Mouse (Mus musculus): ENCODE results near the gene Birc7.

Gene Birc7

GRCm38 (mm10) chr2:180928723-180929122 lies at the start of gene Birc7:
TSS of gene Birc7 (plus strand) at chr2:180929023.
- 73% methylated on average over 4 of the region's 4 CpGs for WGBS

DNA sequence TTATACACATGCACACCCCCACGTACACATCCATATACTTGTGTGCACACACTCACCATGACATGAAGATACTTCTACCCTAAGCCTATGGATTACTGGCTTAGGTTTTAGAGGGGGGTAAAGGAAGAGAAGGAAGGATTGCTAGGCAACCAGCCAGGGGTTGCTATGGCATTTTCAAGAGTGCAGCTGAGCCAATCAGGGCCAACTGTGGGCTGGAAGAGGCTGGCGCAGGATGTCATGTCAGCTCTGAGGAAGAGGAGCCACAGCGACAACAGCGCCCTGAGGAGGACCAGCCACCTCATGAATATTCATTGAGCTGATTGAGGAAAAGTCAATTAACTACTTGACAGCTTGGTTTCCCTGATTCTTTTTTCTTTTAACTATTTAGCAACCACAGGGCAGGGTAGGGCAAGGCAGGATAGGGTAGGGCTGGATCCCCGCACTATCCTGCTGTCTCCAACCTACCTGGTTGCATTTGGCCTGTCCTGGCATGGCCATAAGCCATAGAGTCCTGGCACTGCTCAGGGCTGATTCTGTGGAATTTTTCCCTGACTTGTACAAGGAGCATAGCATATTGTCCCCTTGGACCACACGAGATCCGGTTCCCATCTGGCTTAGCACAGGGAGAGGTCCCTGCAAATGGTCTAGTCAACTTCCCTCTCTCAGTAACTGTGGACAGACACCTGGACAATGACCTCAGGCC lies 49.3 kb upstream of the Birc7 start:
- WGBS = 38% methylated on average over 7 of the region's 7 CpGs

DNA sequence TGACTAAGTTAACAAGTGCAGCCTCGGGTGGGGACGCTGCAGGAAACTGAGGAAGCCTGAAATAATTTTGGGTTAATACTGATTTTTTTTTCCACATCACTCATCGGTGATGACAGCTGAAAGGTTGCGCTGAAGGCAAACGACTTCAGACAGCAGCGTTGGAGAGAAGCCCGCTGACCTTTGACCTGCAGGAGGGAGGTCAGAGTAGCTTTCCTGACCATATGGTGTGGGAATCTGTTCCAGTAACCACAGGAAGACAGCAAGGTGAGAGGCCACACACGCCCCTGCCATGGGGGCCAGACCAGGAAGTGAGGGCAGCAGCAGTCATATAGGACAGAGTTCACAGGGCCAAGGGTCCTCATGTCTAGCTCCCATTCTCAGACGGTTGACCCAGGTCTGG lies 47.5 kb upstream of the Birc7 start:
- 75% methylated on average over 9 of the region's 9 CpGs for WGBS

DNA sequence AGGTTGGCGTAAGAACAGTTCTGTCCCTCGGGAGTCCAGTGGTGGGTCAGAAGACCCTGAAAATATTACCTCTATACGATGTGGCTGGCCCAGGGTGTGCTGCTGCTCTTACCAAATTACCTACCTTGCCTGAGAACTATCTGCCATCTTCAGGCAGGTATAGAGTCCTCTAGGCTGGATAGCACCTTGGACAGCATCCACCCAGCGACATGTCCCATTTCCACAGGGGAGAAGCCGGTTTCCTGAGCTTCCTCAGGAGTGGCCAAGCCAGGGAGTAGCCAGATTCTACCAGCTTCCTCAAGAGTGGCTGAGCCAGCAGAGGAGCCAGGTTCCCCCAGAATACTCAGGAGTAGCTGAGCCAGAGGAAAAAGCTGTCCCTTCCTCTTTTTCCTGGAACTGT lies 43.6 kb upstream of the Birc7 start:
- 82% methylated on average over 5 of the region's 5 CpGs for WGBS

GRCm38 (mm10) chr2:180889271-180889920 lies 39.4 kb upstream of the Birc7 start:
- WGBS = 30% methylated on average over 16 of the region's 19 CpGs

DNA sequence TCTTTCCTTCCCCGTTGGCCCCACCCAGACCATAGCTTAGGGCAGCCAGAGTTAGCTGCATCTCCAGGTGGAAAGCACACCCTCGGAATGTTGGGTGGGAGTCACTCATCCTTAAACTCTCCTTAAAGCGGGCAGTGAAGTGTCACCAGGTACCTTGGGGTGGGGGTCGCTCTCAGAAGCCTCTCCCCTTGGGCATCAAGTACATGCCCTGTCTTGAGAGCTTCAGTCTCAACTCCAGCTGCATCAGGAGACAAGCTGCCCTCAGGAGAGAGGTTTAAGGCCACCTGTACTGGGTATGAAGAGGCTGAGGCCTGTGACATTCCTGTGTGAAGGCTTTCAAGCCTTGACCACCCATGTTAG lies 38.9 kb upstream of the Birc7 start:
- 40% methylated on average over 4 of the region's 4 CpGs for WGBS

DNA sequence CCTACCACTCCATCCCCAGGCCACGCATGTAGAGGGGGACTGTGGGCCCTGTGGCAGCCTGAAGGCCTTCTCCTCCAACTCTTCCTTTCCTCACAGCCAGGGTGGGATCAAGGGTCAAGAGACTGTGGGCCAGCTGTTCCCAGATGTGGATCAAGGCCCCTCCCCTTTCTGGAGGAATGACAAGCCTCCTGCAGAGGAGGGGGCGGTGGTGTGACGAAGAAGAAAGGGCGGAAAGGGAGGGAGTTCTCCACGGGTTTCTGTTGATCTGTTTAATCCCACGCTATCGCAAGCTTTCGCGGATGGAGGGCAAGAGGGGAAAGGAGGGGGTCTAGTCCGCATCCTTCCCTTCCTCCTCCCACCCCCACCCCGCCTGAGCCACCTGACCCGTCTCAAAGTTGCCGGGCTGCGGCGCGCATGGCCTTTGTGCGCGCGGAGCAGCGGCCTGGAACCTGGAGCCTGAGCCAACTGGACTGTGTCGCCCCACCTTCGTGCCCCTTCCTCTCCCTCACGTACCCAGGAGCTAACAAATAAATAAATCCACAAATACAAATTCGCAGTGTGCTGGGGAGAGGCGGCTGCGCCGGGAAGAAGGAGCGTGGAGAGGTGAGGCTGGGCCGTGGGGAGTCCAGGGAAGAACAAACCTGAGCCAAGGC lies 38.3 kb upstream of the Birc7 start:
- 7% methylated on average over 29 of the region's 29 CpGs for WGBS

- WGBS = 2% methylated on average over 37 of the region's 37 CpGs
Observed at GRCm38 (mm10) chr2:180891075-180891834, 37.6 kb upstream of the Birc7 start.

DNA sequence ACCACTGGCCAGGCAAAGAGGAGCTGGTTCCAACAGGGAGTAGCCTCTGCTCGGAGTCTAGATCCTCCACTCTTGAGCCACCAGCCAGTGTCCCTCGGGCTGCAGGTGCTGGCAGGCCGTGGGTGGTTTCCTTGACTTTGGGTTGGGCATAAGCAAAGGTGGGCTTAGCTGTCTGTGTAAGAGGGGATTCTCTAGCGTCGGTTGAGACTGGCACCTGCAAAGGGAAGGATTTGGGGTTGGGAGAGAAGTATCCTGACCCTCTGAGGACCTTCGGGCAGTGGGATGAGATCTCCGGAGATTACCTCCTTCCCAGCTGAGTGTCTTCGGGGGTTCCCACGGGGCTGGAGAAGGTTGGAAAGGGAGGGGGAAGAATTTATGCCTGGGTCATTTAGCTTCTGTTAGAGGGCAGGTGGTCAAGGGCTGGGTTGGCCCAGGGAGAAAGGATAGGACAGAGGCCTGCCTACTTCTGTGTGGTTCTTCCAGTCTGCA lies 36.9 kb upstream of the Birc7 start:
- 16% methylated on average over 9 of the region's 9 CpGs for WGBS

DNA sequence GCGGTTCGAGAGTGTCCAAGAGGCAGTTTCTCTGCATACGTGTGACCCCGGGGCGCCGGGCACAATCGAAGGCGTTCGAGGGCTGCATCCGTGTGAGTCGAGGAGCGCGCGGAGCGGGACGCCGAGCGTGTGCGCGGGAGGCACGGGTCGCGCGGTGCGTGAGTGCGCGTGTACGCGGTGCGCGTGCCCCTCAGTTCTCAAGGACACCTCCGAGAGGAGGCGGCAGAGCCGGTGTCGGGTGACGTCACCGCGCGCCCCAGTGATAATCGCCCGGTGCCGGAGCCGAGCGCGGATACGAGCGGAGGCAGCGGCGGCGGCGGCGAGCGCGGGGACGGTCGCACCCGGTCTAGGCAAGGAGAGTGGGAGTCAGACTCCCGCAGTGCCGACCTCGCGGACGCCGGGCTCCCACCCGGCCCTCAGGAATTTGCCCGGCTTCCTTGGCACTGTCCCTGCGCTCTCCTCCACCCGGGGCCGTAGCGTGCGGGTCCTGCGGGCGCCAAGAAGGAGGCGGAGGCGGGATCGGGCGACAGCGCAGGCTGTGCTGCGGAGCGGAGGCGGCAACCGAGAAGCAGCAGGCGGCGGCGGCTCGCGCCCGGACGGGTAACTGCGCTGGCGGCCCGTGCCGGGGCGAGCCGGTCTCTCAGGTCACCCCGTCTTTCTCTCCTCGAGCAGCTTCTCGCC lies 35.8 kb upstream of the Birc7 start:
- WGBS = 1% methylated on average over 97 of the region's 97 CpGs

DNA sequence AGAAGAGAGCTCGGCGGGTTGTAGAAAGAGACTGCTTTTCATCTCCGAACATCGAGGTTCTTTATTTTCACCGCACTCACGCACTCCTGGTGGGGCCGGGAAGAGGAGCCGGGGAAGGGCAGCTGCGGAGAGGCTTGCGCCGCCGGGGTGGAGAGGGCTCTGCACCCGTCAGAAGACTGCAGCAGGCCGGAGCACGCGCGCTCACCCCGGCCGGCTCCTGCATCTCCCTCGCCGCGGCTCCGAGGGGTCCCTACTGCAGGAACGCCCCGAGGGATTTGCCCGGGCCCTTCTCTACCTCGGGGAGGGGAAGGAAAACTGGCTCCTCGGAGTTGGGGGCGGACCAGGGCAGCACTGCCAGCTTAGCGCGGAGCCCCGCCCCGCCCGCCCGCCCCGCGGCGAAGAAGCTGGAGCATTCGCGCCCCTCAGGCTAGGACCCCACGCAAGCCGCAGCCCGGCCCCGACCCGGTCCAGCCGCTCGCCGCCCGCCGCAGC lies 35.2 kb upstream of the Birc7 start:
- under 1% methylated on average over 50 of the region's 50 CpGs for WGBS

- under 1% methylated on average over 57 of the region's 57 CpGs for WGBS
Observed at GRCm38 (mm10) chr2:180894029-180894623, 34.7 kb upstream of the Birc7 start.

- WGBS = under 1% methylated on average over 13 of the region's 13 CpGs
Observed at GRCm38 (mm10) chr2:180894734-180895133, 34.1 kb upstream of the Birc7 start.

DNA sequence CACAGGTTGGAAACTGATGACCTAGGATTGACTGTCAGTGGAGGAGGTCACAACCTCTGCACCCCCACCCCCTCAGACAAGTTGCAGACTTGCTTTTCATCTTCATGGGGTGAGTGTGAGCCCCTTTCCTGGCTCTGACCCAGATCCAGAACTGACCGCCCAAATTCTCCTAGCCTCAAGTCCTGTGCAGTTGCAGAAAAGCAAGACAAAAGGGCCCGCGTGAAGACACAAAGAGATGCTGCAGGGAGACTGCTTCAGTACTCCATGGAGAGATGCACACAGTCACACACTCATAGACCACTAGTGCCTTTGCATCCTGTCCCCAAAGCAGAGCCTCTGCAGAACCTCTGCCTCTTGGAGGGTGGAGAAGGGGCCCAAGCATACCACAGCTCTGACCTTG lies 33.5 kb upstream of the Birc7 start:
- WGBS = 36% methylated on average over 3 of the region's 3 CpGs

GRCm38 (mm10) chr2:180895837-180896525 lies 32.8 kb upstream of the Birc7 start:
- WGBS = 45% methylated on average over 11 of the region's 11 CpGs

DNA sequence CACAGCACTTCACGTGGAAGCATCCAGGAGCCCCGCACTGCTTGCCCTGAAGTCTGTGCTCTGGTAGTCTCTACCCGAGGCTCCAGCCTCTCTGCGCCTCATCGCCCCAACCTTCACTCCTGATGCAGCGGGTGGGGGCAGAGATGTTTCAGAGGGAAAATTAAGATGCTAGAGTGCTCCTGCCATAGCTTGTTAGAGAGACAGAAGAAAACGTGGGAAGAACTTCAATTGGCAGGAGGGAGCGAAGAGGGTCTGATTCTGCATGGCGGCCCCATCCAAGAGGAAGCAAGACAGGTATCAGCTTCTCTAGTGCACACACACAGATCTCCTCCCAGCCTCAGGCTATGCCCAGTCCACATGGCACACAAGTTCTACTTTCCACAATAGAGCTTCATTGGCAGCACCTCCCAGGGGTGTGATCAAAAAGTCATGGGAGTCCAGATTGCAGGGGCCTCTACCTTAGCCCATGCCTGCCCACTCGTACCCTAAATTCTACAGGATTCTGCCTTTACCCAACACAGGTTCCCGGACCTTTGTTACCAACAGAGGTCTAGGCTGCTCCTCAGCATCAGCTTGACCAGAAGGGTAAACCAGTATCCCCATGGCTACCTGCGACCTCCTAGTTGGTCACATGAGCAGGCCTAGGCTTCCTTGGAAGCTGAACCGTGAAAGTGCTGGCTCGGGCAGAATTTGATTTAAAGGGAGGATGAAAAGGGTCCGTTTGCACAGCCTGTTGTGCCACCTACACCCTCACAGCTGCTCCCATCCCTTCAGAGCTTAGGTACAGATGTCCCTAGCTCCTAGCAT lies 31.8 kb upstream of the Birc7 start:
- 39% methylated on average over 15 of the region's 15 CpGs for WGBS

DNA sequence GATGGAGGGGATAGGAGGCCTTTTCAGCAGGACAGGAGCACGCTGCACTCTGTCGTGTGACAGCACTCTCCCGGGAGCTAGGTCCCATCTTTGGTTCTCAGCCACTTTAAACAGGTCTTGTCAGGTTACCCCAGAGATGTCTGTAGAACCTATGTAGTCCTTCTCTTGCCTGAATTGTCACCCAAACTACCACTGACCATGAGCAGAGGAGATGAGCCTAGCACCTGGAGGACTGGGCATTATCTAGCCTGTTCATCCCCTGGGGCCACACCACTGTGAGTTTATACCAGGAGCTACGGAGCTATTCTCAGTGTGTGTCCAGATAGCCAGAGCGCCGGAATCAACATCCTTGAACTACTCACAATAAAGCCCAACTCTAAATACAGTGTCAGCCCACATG lies 31.0 kb upstream of the Birc7 start:
- WGBS = 46% methylated on average over 6 of the region's 6 CpGs

DNA sequence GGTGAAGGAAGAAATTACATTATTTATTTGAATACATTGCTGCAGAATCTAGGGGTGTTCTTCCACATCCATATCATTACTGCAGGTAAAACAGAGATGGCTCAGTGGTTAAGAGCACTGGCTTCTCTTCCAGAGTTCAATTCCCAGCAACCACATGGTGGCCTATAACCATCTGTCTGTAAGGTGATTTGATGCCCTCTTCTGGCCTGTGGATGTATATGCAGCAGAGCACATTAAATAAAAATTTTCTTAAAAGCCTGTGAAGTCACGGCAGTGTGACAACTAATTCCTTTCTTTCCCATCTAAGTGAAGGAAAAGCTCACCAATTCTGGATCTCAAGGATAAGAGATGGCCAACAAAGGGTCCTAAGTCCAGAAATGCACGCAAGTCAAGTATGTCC lies 26.7 kb upstream of the Birc7 start:
- 24% methylated on average over 2 of the region's 2 CpGs for WGBS

DNA sequence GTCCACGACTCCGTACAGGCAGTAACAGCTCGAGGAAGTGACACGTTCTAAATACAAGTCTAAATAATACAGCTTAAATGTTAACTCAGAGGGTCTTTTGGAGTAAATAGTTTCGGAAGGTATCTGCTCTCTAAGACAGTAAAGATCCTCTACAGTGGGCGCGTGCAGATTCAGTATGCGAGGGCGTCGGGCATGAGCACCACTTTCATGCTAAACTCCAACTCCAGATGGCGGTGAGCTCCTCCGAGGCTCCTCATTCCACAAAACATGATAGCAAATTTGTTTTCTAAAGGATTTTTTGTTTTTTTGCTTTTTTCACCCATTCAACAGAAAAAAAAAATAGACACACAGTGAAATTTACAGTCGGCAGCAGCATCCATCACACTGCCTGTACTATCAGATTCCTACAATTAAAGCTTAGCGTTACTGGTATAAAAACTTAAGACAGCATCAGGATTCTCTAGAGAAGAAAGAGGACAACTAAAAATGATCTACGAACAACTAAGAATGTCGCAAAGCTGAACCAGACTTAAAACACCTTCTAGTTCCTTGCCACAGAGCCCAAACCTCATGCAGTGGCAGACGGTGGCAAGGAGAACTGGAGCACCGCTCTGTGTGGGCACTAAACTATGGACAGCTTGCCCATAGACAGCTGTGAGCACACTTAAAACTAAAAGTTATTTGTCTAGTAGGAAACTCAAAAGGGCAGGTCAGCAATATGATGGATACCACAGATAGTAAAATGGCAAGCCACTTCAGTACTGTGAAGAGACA lies 24.2 kb upstream of the Birc7 start:
- WGBS = 59% methylated on average over 18 of the region's 18 CpGs

All from cerebral cortex, adult 2 months (tissue).